Mouse (Mus musculus): Measurements from ENCODE around the gene Bad.

GRCm38 (mm10) chr19:6912205-6912970, 29.3 kb upstream of the Bad start:
- TF ChIP-seq CTCF (IDR thresholded peaks at IDR 0.05; ENCODE audit: extremely low read depth, insufficient read depth, insufficient read length, insufficient replicate concordance) (no peak), POLR2A (IDR thresholded peaks at IDR 0.05; ENCODE audit: low read depth, low read length) (no peak)
